Mouse (Mus musculus) kidney, adult 8-10 months (tissue): ENCODE data around the gene Prmt1.
A peak's percentile ranks its signal among the peaks of the same experiment; 100 is the strongest.

ENCODE experiments used
- DNase-seq, 2 experiments: peaks; one replicate each; pipeline ENCODE4 v3.0.0; 2022

Gene Prmt1

GRCm38 (mm10) chr7:44938680-44939079, 47.7 kb downstream of the Prmt1 start:
- no peak for DNase-seq

GRCm38 (mm10) chr7:44929204-44930151, 56.9 kb downstream of the Prmt1 start, which contains the start of gene Ap2a1:
TSS of gene Ap2a1 (minus strand) at chr7:44929496.
- peak; percentile 100 for DNase-seq

- no peak for DNase-seq
Observed at GRCm38 (mm10) chr7:44928570-44928969, 57.8 kb downstream of the Prmt1 start.
